12 mouse cellular contexts compared by ENCODE assay signal in the genomic region with DNA sequence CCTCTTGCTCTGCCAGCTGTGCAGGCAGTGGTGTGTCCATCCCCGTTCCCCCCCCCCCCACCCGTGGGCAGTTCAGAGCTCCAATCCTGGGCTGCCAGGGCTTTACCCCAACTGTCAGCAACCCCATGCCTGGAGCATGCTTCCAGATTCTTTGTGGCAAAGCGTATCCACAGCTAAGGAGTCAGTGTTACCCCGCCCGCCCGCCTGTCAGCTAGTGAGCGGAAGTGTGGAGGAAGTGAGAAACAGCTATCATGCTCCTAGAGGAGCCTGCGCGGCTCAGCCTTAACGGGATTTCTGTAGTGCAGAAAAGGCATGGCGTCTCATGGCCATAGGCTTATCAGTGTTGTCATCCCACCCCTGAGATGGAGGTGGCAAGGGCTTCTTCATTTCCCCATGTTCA. TPM values are rescaled to one million over a fixed set of nuclear protein-coding genes. Genes with fewer than 3 reads are reported as not detected.
DNase-seq lines count a peak whose midpoint lies in the region; ATAC-seq and TF ChIP-seq lines count a peak whose summit lies in the region.
"Had no signal": no experiment of that assay in that cellular context is flagged by ENCODE, and none has a peak within 500 bp of the region (broad histone marks: within the 10 kb centered on the region; RNA-seq: fewer than 3 reads in every experiment).

No protein-coding gene starts in this region.

- no peaks in the 10 kb centered on the region for H3K9me3 ChIP-seq in kidney, embryonic 15.5 days (replicated peaks)
- H3K9me3 ChIP-seq in intestine, embryonic 16.5 days (ENCODE audit: control insufficient read depth, low read length), result no peaks in the 10 kb centered on the region
- H3K9me3 ChIP-seq: midbrain, embryonic 15.5 days; neural tube, embryonic 15.5 days had no signal

- ATAC-seq in kidney, embryonic 15.5 days (replicated peaks; ENCODE audit: low FRiP score), result 0 out of 2 replicates have a peak, but pooled peaks have one; percentile 27
- no peak for ATAC-seq in activated CD4-positive, CD25-positive, alpha-beta regulatory T cell, adult 4 months
- ATAC-seq in intestine, embryonic 16.5 days, result no peak
- ATAC-seq: forebrain, embryonic 14.5 days; midbrain, embryonic 15.5 days had no signal

- H3K4me3 ChIP-seq in kidney, embryonic 15.5 days (replicated peaks), result no peak overlapping the region
- no peak overlapping the region for H3K4me3 ChIP-seq in kidney, adult 2 months (ENCODE audit: insufficient read depth, low read depth, low read length)
- H3K4me3 ChIP-seq in intestine, embryonic 16.5 days (ENCODE audit: low read length), result no peak overlapping the region
- H3K4me3 ChIP-seq: midbrain, embryonic 15.5 days; neural tube, embryonic 15.5 days had no signal

- WGBS in kidney, embryonic 15.5 days, result 63% methylated on average over 11 of the region's 11 CpGs
- 52% methylated on average over 11 of the region's 11 CpGs for WGBS in kidney, adult 2 months
- WGBS in intestine, embryonic 16.5 days, result 80% methylated on average over 11 of the region's 11 CpGs

- peaks cover 71% of the 10 kb centered on the region for H3K36me3 ChIP-seq in kidney, embryonic 15.5 days
- H3K36me3 ChIP-seq in kidney, adult 2 months (ENCODE audit: control insufficient read depth, insufficient read depth, low read length), result peaks cover 2% of the 10 kb centered on the region; the same call in 1 of the 2 replicates
- peaks cover 6% of the 10 kb centered on the region for H3K36me3 ChIP-seq in intestine, embryonic 16.5 days (ENCODE audit: control insufficient read depth, insufficient read depth, low read length)

- H3K27me3 ChIP-seq in kidney, embryonic 15.5 days, result no peaks in the 10 kb centered on the region
- no peaks in the 10 kb centered on the region for H3K27me3 ChIP-seq in kidney, adult 2 months (replicated peaks; ENCODE audit: control insufficient read depth, insufficient read depth, low read length)
- no peaks in the 10 kb centered on the region for H3K27me3 ChIP-seq in intestine, embryonic 16.5 days (replicated peaks; ENCODE audit: control insufficient read depth, insufficient read depth, low read length)
- H3K27me3 ChIP-seq: midbrain, embryonic 15.5 days; neural tube, embryonic 15.5 days had no signal

- 0 out of 2 replicates have a peak overlapping the region, but pooled peaks have one; percentile 23 for H3K27ac ChIP-seq in kidney, embryonic 15.5 days
- H3K27ac ChIP-seq in kidney, adult 2 months (ENCODE audit: insufficient read depth, low read depth, low read length), result no peak overlapping the region
- no peak overlapping the region for H3K27ac ChIP-seq in intestine, embryonic 16.5 days (ENCODE audit: low read length)
- H3K27ac ChIP-seq: midbrain, embryonic 15.5 days; neural tube, embryonic 15.5 days had no signal

- peaks cover 30% of the 10 kb centered on the region for H3K4me1 ChIP-seq in kidney, embryonic 15.5 days
- H3K4me1 ChIP-seq in kidney, adult 2 months (ENCODE audit: control insufficient read depth, insufficient read depth, low read length), result 0 out of 2 replicates have a peak, but pooled peaks cover 3% of the 10 kb centered on the region
- H3K4me1 ChIP-seq in intestine, embryonic 16.5 days (ENCODE audit: control insufficient read depth, insufficient read depth, low read length), result no peaks in the 10 kb centered on the region
- H3K4me1 ChIP-seq: midbrain, embryonic 15.5 days had no signal

- H3K4me2 ChIP-seq in kidney, embryonic 15.5 days, result no peak overlapping the region
- no peak overlapping the region for H3K4me2 ChIP-seq in intestine, embryonic 16.5 days (ENCODE audit: low read depth, low read length)
- H3K4me2 ChIP-seq: midbrain, embryonic 15.5 days; neural tube, embryonic 15.5 days had no signal

- TF ChIP-seq POLR2A in kidney, adult 2 months (IDR thresholded peaks at IDR 0.05; ENCODE audit: low read depth, low read length), result no peak

- no peak overlapping the region for H3K9ac ChIP-seq in kidney, embryonic 15.5 days
- H3K9ac ChIP-seq in intestine, embryonic 16.5 days (ENCODE audit: low read depth, low read length), result no peak overlapping the region
- H3K9ac ChIP-seq: midbrain, embryonic 15.5 days; neural tube, embryonic 15.5 days had no signal

- intact Hi-C loops in left cerebral cortex, postnatal 25 days (cut with DNase I), result no loop called here

- no peak for TF ChIP-seq CTCF in kidney, adult 2 months (conservative IDR thresholded peaks at IDR 0.05; ENCODE audit: insufficient read depth, insufficient read length, low read depth, low read length)

- DNase-seq in kidney, adult 2 months, result no peak
- DNase-seq in lung, postnatal 36 days, result peak; percentile 30
- no peak for DNase-seq in lung, postnatal 10 days
- DNase-seq in left cerebral cortex, postnatal 25 days (ENCODE audit: low spot score in 2 of 2), result peak; percentile 71 to 92
- DNase-seq: cerebellum, adult 2 months; thymus, adult 18-20 months had no signal

RNA-seq across cellular contexts. Expression of gene Arhgap23, which starts 21.2 kb away (rescaled TPM):
- 4.6 and 5.9 TPM in 2 replicates for polyA plus RNA-seq in kidney, embryonic 15.5 days (2015; fragmentation: Nextera tagmentation; extraction: Ambion mirVana)
- polyA plus RNA-seq in kidney, adult 2 months (2012; rRNA removed), result 14.9 and 17.1 TPM in 2 replicates
- total RNA-seq in left cerebral cortex, postnatal 25 days (2021), result 10 to 100 TPM; 63.8 to 66.5 TPM
- not detected for polyA plus RNA-seq in activated CD4-positive, CD25-positive, alpha-beta regulatory T cell, adult 4 months (2017; shearing (Covaris generic))
- polyA plus RNA-seq in intestine, embryonic 16.5 days (2015; fragmentation: Nextera tagmentation; extraction: Ambion mirVana), result 2.7 and 3.0 TPM in 2 replicates

RNA-seq across cellular contexts. Expression of gene Socs7, which starts 31.8 kb away (rescaled TPM):
- 3.8 and 3.9 TPM in 2 replicates for polyA plus RNA-seq in kidney, embryonic 15.5 days (2015; fragmentation: Nextera tagmentation; extraction: Ambion mirVana)
- 12.9 and 13.5 TPM in 2 replicates for polyA plus RNA-seq in kidney, adult 2 months (2012; rRNA removed)
- total RNA-seq in left cerebral cortex, postnatal 25 days (2021), result 10 to 100 TPM; 87.3 to 94.1 TPM
- 1 to 10 TPM; 6.1 to 7.8 TPM for polyA plus RNA-seq in activated CD4-positive, CD25-positive, alpha-beta regulatory T cell, adult 4 months (2017; shearing (Covaris generic))
- 1.8 and 2.1 TPM in 2 replicates for polyA plus RNA-seq in intestine, embryonic 16.5 days (2015; fragmentation: Nextera tagmentation; extraction: Ambion mirVana)

RNA-seq across cellular contexts. Expression of gene Gpr179, which starts 42.3 kb away (rescaled TPM):
- polyA plus RNA-seq in kidney, embryonic 15.5 days (2015; fragmentation: Nextera tagmentation; extraction: Ambion mirVana), result 0.10 and 0.53 TPM in 2 replicates
- 0.08 TPM in 2 replicates for polyA plus RNA-seq in kidney, adult 2 months (2012; rRNA removed)
- under 1 TPM; 0.18 to 0.43 TPM for total RNA-seq in left cerebral cortex, postnatal 25 days (2021)
- polyA plus RNA-seq in activated CD4-positive, CD25-positive, alpha-beta regulatory T cell, adult 4 months (2017; shearing (Covaris generic)), result under 1 TPM; 0.11 to 0.45 TPM
- 0.11 and 0.13 TPM in 2 replicates for polyA plus RNA-seq in intestine, embryonic 16.5 days (2015; fragmentation: Nextera tagmentation; extraction: Ambion mirVana)

Comparison
In these comparisons a context has a peak if more than half of its experiments do, and no peak if none do; other contexts are left out.
1. DNase-seq: peak in lung, postnatal 36 days (single experiment) and left cerebral cortex, postnatal 25 days (2 of 2); none in kidney, adult 2 months (single experiment) and lung, postnatal 10 days (single experiment).